Comparison of ENCODE assay signal across 9 mouse cellular contexts in the genomic region with DNA sequence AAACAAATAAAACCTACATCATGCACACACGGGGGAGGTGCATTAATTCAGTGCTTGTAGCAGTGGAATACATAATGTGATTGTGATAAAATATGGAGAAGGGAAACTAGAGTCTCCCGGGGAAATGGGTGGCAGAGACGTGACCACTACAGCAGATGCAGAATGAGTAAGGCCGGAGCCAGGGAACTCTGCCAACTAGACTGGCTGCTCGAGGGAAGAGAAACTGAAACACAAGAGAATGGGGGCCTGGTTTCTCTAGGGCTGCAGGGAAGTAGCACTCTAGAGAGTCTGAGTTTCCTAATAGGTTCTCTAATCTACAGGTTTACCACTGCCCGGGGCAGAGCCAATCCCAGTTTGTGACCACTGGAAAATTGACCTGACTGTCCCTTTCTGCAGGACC. TPM values are rescaled to one million over a fixed set of nuclear protein-coding genes. Genes with fewer than 3 reads are reported as not detected.
A peak's percentile ranks its signal among the peaks of the same experiment; 100 is the strongest.
DNase-seq lines count a peak whose midpoint lies in the region; ATAC-seq lines count a peak whose summit lies in the region.
"Had no signal": no experiment of that assay in that cellular context is flagged by ENCODE, and none has a peak within 500 bp of the region (broad histone marks: within the 10 kb centered on the region; RNA-seq: fewer than 3 reads in every experiment).

No protein-coding gene starts in this region.

- DNase-seq in hindbrain, embryonic 14.5 days (ENCODE audit: low spot score): peak; percentile 26
- DNase-seq in hindbrain, embryonic 11.5 days (ENCODE audit: low spot score): no peak
- peak; percentile 71 for DNase-seq in Muller cell, postnatal 12 days (ENCODE audit: inconsistent ontology term)
- DNase-seq in frontal cortex, adult 2 months (ENCODE audit: extremely low spot score in 1 of 2, low spot score in 1 of 2): peak; percentile 48 to 82
- DNase-seq in left cerebral cortex, postnatal 10 days (ENCODE audit: extremely low spot score in 1 of 2, low spot score in 2 of 2): peak; percentile 82 to 85
- peak; percentile 77 for DNase-seq in right cerebral cortex, adult 2 months (ENCODE audit: low spot score in 2 of 2)

- WGBS in hindbrain, embryonic 14.5 days: 51% methylated on average over 6 of the region's 6 CpGs
- 79% methylated on average over 6 of the region's 6 CpGs for WGBS in hindbrain, embryonic 11.5 days
- WGBS in hindbrain, embryonic 16.5 days: 33% methylated on average over 6 of the region's 6 CpGs

- no peaks in the 10 kb centered on the region for H3K4me1 ChIP-seq in hindbrain, embryonic 14.5 days (replicated peaks; ENCODE audit: control insufficient read depth, insufficient read depth, low read length)
- H3K4me1 ChIP-seq in hindbrain, embryonic 11.5 days (replicated peaks; ENCODE audit: control insufficient read depth, insufficient read depth, low read length): no peaks in the 10 kb centered on the region
- H3K4me1 ChIP-seq in hindbrain, embryonic 16.5 days (ENCODE audit: control insufficient read depth, insufficient read depth, low read depth, low read length): no peaks in the 10 kb centered on the region; the same call in 1 of the 2 replicates

- H3K9me3 ChIP-seq in hindbrain, embryonic 14.5 days (ENCODE audit: control insufficient read depth, low read length): no peaks in the 10 kb centered on the region
- no peaks in the 10 kb centered on the region for H3K9me3 ChIP-seq in hindbrain, embryonic 11.5 days (ENCODE audit: control insufficient read depth, low read length)
- no peaks in the 10 kb centered on the region for H3K9me3 ChIP-seq in hindbrain, embryonic 16.5 days (ENCODE audit: control insufficient read depth, low read length)

- ATAC-seq in hindbrain, embryonic 14.5 days (ENCODE audit: low FRiP score): no peak
- ATAC-seq in hindbrain, embryonic 11.5 days (ENCODE audit: low FRiP score): no peak
- ATAC-seq in hindbrain, embryonic 16.5 days: peak; percentile 60; the same call in 1 of the 2 replicates
- no peak for ATAC-seq in activated CD4-positive, CD25-positive, alpha-beta regulatory T cell, adult 4 months

- intact Hi-C loops in left cerebral cortex, postnatal 10 days (cut with DNase I): loop anchor here (5.0 kb wide), 1 partner anchor 44 kb away; no protein-coding TSS in a partner anchor

- H3K36me3 ChIP-seq in hindbrain, embryonic 14.5 days (replicated peaks; ENCODE audit: control insufficient read depth, insufficient read depth): no peaks in the 10 kb centered on the region
- no peaks in the 10 kb centered on the region for H3K36me3 ChIP-seq in hindbrain, embryonic 11.5 days (ENCODE audit: control insufficient read depth, insufficient read depth, low read length)
- H3K36me3 ChIP-seq in hindbrain, embryonic 16.5 days (ENCODE audit: control insufficient read depth, insufficient read depth, low read length): no peaks in the 10 kb centered on the region

- H3K4me3 ChIP-seq in hindbrain, embryonic 14.5 days (replicated peaks; ENCODE audit: low read length): no peak overlapping the region
- no peak overlapping the region for H3K4me3 ChIP-seq in hindbrain, embryonic 11.5 days (ENCODE audit: low read depth, low read length)
- H3K4me3 ChIP-seq in hindbrain, embryonic 16.5 days (ENCODE audit: low read length): no peak overlapping the region
- H3K4me3 ChIP-seq: erythroblast, embryonic 14.5 days had no signal

- no peak overlapping the region for H3K4me2 ChIP-seq in hindbrain, embryonic 14.5 days (replicated peaks)
- H3K4me2 ChIP-seq in hindbrain, embryonic 11.5 days (replicated peaks; ENCODE audit: low read depth, low read length): no peak overlapping the region
- H3K4me2 ChIP-seq in hindbrain, embryonic 16.5 days (ENCODE audit: low read length): no peak overlapping the region

- no peaks in the 10 kb centered on the region for H3K27me3 ChIP-seq in hindbrain, embryonic 14.5 days (ENCODE audit: control insufficient read depth, insufficient read depth, low read length)
- no peaks in the 10 kb centered on the region for H3K27me3 ChIP-seq in hindbrain, embryonic 11.5 days (ENCODE audit: control insufficient read depth, insufficient read depth, low read length)
- no peaks in the 10 kb centered on the region for H3K27me3 ChIP-seq in hindbrain, embryonic 16.5 days (replicated peaks; ENCODE audit: control insufficient read depth, insufficient read depth, low read length)

- H3K9ac ChIP-seq in hindbrain, embryonic 14.5 days: no peak overlapping the region
- H3K9ac ChIP-seq in hindbrain, embryonic 11.5 days (ENCODE audit: low read depth, low read length): no peak overlapping the region
- H3K9ac ChIP-seq in hindbrain, embryonic 16.5 days (ENCODE audit: low read depth, low read length): no peak overlapping the region

- H3K27ac ChIP-seq in hindbrain, embryonic 14.5 days: no peak overlapping the region
- no peak overlapping the region for H3K27ac ChIP-seq in hindbrain, embryonic 11.5 days (ENCODE audit: low read depth, low read length)
- H3K27ac ChIP-seq in hindbrain, embryonic 16.5 days (ENCODE audit: low read depth, low read length): no peak overlapping the region

RNA-seq across cellular contexts. Expression of a gene that starts 48.9 kb away (rescaled TPM):
- 44.0 and 51.2 TPM in 2 replicates for polyA plus RNA-seq in hindbrain, embryonic 14.5 days (2014; fragmentation: Nextera tagmentation; extraction: Ambion mirVana)
- 55.1 and 56.2 TPM in 2 replicates for polyA plus RNA-seq in hindbrain, embryonic 11.5 days (2014; fragmentation: Nextera tagmentation; extraction: Ambion mirVana)
- polyA plus RNA-seq in frontal cortex, adult 2 months (2012; rRNA removed): 48.6 and 48.7 TPM in 2 replicates
- 46.0 and 46.3 TPM in 2 replicates for polyA plus RNA-seq in hindbrain, embryonic 16.5 days (2015; fragmentation: Nextera tagmentation; extraction: Ambion mirVana)
- total RNA-seq in left cerebral cortex, postnatal 10 days (2021): 10 to 100 TPM; 21.2 to 22.8 TPM
- 10 to 100 TPM in 1 of 2 experiments, 1 to 10 TPM in 1; 9.6 to 10.4 TPM for polyA plus RNA-seq in activated CD4-positive, CD25-positive, alpha-beta regulatory T cell, adult 4 months (2017; shearing (Covaris generic))
